Mouse (Mus musculus) kidney, adult 8-10 months (tissue): ENCODE measurements around the gene Gm21983.

Source experiments
- DNase-seq, 2 experiments: peaks; one replicate each; pipeline ENCODE4 v3.0.0; 2022

Gene Gm21983

DNA sequence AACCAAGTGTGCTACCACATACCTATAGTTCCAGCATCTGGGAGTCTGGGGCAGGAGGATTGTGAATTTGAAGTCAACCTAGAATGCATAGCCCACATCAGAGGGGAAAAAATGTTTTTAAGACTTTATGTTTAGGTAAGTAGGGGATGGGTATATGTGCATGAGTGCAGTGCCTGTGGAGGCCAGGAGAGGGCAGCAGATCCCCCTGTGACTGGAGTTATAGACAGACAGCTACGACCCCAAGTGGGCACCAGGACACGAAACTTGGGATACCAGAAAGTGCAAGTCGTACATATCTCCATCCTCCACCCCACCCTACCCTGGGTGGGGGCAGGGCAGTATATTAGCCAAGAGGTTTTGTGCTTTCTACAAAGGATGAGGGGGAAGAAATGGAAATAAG is 4.1 kb upstream of the Gm21983 start:
- peak in 1 of 2 experiments; percentile 29 for DNase-seq

DNA sequence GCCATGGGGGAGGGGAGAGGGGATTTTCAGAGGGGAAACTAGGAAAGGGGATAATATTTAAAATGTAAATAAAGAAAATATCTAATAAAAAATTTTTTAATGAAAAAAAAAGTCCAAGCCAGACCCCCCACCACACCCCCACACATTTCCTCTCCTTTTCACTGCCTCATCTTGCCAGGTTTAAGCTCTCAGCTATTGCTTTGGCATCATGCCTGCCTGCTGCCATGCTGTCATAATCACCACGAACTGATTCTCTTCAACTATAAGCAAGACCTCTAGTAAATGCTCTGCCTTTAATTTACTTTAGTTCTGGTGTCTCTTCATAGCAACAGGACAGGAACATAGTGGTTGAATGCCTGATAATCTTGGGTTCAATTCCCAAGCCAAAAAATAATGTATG is 1.6 kb upstream of the Gm21983 start:
- DNase-seq: no peak

DNA sequence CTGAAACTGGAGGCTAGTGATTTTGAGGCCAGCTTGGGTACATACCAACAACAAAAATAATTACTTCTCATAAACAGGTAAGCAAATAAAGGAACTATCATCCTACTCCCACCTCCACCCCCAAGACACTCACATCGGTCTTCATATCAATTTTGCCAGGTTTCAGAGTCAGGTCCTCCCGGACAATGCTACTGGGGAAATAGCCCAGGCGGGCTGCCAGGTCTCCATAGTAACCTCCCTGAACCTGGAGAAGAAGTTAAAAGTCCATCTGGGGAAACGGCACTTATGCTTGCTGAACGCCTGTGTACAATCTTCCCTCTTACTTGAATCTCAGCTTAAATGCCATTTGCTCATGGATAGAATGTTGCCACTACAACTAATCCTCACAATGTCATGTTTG is 850 bp downstream of the Gm21983 start:
- DNase-seq: peak; percentile 89 to 94

DNA sequence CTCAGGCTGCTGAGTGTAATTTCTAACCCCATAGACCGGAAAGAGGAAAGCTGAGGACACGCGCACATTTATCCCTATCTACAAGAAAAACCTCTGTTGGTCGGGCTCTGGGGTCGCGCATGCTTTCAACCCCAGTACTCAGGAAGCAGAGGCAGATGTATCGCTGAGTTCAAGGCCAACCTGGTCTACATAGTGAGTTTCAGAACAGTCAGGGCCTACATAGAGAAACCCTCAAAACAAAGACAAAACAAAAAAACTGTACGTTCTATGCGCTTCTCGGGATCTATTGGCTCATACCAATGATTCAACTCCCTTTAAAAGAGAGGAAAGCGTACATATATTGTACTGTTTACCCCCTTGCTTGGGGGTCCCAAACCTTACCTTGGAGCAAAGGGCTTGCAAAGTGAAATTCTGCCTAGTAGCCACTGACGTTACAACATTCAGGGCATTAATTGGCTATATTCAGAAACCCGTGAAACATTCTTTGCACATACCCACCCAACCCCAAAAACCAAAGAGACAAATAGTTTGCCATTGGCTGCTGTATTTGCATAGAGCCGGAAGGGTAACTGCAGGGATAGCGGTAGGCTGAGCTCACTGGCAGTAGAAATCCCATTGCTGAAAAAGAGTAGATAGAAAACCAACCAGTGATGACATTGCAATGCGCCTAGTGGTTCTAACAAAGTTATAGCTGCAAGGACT is 1.5 kb downstream of the Gm21983 start:
- DNase-seq: no peak

DNA sequence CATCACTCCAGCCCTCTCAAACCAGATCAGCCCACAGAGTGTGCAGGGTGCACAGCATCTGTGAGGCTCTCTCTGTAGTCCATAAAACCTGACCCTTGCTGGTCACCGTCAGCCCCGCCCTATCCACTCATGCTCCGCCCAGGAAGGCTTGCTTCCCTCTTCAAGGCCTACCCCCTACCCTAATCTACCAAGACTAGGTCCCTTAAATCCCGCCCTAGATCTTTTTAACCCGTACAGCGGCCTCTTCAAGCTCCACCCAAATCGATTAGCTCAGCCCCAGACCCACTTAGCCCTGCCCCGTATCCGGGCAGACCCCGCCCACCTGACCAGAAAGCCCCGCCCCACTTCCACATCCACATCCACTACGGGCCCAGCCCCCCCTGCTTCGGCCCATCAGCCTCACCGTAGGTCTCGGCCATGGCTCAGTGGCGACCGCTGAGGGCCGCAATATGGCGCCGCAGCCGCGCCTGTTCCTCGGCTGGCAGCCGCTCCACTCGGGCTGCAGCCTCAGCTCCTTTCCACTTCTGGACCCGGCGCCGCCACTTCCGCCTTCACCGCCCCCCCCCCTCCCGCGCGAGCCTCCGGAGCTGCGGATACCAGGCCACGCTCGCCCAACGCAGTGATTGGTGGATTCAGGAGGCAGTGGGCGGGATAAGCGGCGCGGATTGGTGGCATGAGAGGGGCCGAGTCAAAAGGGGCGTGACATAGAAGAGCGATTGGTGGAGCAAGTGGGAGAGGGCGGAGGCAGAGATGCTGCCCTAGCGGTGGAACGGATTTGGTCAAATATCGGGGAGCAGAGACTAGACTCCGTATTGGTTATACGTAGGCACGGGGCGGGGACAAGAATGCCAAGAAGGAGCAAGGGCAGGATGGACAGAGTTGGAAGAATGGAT is 2.3 kb downstream of the Gm21983 start, which contains the start of gene Rab4b:
TSS of gene Rab4b (minus strand) at position 573 of the 893 bp plus-strand sequence.
- peak; percentile 99 to 100 for DNase-seq

DNA sequence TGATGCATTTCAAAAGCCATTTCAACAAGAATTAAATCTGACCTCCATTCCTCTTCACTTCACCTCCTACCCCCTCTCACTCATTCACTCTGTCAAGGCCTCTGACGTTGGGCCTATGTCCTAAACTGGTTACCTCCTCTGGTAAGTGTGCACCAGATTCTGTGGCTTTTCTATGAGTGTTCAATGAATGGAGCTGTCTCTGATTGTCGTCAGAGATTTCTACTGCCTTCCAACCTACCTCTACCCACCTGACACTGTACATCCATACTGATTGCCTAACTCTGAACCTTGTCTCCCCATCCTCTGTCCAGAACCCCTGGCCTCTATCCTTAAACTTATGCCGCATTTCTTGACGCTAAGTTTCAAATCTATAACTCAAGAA is 3.0 kb downstream of the Gm21983 start:
- no peak for DNase-seq

DNA sequence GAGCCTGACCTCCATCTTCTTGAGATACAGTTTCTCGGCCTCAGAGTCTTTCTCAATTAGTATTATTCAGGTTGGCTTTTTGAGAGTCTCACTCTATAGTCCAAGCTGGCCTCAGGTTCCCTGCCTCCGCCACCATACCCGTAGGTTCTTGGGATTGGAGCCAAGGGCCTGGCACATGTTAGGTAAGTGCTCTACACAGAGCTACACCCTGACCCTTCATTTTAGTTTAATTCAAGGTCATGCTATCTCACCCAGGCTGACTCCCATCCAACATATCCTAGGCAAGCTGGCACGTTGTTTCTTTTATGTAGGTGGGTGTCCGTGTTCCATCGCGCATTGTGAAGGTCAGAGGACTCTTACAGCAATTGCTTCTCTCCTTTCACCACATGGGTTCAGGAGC is 6.0 kb downstream of the Gm21983 start:
- no peak for DNase-seq

DNA sequence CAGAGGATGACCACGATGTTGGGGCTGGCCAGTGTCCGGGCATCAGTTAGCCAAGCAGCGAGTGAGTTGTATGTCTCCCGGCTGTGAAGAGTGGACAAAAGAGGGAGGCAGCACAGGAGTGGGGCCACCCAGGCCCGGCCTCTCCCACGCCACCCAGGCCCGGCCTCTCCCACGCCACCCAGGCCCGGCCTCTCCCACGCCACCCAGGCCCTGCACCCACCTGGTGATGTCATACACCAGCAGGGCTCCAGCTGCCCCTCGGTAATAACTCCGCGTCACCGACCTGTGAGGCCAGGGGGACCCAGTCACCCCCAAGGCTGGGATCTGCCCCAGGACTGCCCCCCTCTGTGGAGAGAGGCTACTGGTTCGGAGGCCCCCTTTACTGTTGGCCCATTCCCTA is 6.4 kb downstream of the Gm21983 start:
- no peak for DNase-seq

DNA sequence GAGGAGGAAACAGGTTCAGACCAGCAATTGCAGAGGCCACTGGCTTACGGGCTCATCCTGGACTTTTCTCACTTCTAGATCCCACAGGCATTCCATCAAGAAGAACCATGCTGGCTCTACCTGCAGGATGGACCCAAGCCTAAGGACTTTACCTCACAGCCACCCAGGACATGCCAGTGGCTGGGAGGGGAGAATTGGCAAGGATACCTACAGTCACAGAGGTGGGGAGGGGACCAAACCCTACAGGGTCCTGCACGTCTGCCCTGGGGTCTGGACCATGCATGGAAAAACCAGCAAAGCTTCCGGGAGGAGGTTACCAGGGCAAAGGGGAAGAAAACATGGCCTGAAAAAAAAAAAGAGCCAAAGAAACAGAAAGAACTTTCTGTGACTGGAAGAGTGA is 9.9 kb downstream of the Gm21983 start:
- no peak for DNase-seq

DNA sequence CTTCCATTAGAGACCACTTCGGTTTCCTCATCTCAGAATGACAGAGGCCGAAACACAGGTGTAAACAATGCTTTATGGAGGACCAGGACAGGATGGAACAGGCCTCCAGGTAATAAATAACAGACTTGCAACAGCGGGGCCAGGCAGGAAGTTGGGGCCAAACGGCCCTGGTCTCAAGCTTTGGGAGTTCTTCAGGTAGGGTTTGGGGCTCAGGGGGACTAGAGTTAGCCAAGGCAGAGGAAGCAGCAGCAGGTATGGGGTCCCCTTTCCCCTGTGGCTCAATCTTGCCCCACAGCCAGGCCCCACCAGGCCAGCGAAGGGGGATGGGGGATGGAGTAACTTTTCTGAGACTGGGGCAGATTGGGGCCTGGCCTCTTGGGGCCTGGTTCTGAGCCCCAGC is 12.5 kb downstream of the Gm21983 start:
- DNase-seq: peak in 1 of 2 experiments; percentile 40

DNA sequence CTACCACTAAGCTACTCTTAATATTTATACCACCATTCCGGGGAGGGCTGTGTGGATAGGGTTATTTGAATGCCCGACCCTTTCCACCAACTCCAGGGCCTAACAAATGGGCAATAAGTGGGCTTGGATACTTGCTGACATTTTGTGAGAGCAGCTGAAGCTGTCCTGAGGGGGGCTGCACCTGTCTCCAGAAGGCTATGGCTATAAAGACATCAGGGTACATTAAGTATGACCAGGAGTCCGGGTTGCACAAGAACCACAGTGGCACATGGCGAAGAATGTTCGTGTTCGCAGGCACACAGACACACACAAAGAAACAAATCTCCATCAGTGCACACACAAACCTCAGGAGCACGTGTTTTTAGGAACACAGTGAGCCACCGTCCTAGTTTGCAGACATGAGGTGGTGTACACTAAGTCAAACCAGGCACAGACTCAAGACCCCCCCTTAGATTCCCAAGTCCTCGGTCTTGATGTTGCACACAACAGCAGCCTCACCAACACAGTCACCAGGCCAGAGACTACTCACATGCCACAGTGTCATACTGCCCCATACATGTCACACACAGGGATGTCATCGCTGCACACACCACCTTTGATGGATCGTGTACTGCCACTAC is 13.3 kb downstream of the Gm21983 start:
- DNase-seq: no peak

DNA sequence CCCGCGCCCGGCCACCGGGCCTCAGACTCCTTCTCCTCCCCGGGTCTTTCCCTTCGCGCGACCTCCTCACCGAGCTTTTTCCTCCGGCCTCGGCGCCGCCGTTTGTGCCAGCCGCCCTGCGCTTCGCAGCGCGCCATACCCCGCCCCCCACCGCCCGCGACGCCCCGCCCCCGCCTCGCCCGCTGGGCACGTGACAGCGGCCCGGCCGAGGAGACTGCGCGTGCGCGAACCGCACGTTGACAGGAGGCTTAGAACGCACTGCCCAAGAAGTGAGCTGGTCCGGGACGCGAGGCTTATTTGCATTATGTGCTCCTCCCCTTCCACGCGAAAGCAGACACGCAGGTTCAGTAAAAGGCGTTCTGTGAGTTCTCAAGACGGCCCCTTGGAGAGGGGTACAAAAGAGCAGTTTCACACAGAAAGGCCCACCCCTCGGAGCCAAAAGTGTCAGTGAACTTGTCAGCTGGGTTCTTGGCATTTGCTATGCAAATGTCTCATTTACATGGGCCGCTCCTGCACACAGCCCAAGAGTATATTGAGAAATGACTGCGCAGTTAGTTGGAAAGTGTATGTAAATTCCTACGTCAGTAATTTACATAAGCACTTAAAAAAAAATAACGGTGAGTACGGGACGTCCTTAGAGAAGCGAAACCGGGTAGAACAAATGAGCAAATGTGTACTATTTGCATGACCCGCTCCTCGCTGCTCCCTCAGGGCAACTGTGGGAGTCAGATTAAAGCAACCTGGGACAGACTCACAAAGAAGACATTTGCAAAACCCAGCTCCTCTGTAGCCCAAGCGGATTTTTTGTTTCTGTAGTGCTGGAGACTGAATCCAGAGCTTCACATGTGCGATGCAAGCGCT is 14.0 kb downstream of the Gm21983 start, which contains the start of gene Egln2:
TSS of gene Egln2 (minus strand) at position 189 of the 861 bp plus-strand sequence.
- DNase-seq: peak; percentile 95 to 96

DNA sequence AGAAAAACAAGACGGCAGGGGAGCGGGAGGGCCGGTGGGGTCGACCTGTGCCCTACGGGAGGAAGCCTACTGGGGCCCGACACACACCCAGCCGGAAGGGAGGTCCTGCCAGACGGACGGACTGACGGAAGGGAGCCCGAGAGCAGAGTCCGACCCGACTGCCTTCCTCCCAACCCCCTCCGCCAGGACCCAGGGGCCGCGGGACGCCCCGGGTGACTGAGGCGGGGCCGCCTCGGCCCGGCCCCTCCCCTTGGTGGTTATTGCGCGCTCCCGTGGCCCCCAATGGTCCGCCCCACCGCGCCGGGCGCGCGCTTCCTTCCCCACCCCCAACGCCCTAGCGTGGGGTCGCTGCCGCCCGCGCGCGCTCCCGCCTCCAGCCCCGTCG is 14.7 kb downstream of the Gm21983 start:
- DNase-seq: peak; percentile 90 to 93

DNA sequence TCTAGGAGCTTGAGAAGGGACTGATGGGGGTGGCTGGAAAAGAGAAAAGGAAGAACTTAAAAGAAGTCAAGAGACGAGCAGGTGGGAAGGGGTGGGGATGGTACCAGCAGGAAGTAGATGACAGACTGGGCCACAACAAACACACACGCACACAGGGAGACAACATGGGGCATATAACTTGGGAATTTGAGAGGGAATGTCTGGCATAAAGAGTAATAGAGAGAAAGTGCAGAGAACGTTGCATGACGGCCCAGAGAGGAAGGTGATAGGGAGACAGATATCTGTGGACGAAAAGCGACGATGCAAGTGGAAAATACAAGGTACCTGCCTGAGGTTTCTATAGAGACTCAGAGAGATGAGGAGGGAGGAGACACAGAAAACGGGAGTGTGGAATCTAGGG is 15.2 kb downstream of the Gm21983 start:
- DNase-seq: no peak

DNA sequence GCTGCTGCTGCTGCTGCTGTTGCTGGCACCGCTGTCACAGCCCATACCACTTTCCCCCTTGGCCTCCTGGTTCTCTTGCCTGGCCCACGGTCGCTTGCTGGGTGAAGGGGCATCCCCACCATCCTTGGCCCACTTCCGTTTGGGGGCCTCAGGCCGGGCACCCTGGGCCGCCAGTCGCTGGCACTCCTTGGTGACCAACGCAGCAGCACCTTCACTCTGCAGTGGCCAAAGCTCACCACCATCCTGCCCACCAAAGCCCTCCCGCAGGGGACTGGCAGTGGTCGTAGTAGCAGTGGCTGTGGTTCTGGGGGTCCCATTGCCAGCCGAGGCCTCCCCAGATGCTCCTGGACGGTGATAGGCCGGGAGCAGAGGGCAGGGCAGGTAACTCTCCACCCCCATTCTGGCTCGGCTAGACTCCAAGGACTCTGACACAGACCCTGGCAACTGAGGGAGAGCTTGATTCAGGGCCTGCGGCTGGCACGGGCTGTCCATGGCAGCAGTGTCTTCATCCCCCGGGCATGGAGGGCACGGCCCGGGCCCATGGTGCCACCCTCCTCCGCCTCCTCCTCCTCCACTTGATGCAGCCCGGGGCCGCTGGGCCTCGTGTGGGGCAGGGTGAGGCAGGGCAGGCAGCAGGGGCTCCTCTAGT is 15.8 kb downstream of the Gm21983 start:
- peak; percentile 53 to 57 for DNase-seq

DNA sequence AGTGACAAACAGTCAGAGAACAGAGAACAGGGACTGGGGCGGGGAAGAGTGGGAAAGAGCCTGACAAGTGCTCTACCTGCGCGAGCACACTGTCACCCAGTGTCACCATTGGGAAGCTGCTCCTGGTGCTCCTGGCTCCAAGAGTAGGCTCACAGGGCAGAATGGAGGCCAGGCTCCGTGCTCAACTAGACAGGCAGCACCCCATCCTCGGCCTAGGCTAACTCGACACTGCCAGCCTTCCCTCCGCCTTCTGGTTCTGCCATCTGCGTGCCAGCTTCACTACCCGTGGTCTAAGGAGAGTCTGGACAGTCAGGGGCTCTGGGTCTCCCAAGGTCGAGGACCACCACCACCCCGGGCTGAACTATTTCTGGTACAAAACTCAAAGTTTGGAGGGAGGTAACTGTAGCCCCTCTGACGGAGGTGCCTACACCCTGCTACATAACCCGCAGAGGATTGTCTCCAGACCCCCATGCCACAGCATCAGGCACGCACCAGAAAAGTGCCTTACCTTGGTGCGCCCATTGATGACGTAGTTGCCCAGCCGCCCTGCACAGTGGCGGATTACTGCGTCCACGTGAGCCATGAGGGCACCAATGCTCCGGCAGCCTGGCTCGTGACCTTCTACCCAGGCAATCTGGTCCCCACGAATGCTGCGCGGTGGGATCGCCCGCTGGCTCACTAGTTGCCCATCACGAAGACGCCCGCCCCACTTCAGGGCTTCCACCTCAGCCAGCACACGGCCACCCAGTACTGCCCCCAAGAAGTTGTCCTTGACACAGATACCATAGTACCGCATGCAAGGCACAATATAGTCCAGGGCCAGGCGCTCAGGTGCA is 16.6 kb downstream of the Gm21983 start:
- no peak for DNase-seq

DNA sequence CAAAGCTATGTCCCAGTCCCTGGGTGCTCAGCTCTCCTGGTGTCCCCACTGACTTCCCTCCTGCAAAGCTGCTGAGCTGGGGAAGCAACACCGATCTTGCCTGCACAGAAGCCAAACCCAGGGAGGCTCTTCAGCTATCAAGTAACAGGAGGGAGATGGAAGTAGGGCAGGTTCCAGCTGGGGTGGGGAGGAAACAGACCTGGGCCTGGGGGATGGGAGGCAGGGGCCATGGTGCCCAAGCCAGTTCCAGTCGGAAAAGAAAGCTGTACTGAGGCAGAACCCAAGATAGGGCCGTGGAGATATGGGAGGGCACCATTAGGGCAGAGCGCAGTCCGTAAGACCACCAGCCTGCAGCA is 17.5 kb downstream of the Gm21983 start:
- no peak for DNase-seq

DNA sequence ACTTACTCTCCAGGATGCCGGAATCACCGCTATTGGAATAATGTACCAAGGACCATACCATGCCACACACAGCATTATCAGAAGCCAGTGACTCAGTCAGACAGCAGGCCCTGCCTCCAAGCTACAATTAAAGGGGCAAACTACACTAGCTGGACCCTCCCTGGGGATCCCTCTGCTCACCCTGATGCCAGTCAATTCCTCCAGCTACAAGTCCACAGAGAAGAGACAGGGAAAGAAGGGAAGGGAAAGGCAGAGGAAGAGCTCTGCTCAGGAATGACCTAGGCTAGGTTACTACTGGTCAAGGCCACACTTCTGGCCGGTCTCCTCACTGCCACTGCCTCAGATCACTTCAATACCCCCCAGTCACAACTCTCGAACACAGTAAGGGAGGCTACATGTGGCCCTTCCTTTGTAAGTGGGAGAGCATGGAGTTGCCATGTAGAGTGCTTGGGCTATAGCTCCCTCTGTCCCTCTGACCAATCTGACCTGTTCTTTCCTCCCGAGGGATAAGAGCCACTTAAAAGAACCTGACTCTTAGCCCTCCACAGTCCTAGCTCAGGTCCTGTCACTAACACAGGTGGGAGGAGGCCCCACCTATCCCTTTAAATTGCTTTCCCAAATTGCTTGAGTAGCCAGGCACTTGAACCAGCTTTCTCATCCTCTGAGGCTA is 18.0 kb downstream of the Gm21983 start:
- DNase-seq: no peak

DNA sequence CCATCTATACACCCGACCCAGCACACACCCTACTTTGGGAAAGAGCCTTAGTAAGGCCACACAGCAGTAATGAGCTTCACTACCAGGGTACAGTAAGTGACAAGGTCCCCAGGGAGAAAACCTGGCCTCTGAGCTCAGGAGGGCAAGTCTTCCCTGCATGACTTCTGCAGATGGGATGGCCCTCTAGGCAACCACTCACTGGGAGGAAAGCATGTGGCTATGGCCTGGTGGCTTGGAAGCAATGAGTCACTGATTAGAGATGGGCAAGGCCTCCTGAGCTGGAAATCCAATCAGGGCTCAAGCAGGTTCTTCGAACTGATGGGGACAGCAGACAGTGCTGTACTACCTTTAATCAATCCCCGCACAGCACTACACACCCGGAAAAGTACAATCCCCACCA is 19.1 kb downstream of the Gm21983 start:
- no peak for DNase-seq

DNA sequence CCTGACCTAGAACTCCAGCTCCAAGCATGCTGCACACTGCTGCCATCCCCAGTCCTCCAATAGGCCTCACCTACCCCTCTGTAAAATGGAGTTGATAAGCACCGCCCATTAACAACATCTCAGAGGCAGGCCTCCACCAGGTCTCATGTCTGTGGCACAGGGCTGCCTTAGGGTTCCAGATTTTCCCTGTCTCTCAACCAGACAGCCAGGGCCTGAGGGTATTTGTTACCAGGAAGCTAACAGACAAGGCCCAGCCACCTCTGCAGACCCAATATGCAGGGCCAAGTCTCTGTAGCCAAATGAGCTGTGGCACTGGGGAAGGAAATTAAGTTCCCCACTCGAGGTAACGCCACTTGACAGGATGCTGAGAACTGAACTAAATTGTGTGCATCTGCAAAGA is 20.0 kb downstream of the Gm21983 start:
- DNase-seq: no peak

DNA sequence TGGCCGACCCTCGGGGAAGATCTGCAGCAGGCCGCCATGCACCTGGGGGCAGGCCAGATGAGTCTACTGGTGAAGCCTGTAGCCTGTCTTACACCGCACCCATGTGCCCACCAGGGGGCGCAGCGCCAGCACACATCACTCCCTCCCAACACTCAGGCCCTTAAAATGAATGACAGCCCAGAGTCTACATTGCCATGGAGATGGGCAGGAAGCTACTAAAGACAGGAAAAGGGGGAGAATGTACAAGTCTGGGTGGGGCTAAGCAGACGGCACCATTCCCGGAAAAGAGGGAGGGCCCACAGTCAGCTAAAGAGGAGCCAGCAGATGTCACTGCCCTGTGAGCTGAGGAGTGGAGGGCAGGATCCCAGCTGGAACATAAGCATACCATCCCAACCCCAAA is 21.0 kb downstream of the Gm21983 start:
- DNase-seq: peak; percentile 88 to 89
